Mouse (Mus musculus): Measurements from ENCODE around the gene Pqlc2. TPM values are rescaled to one million over a fixed set of nuclear protein-coding genes. Genes with fewer than 3 reads are reported as not detected.

The Pqlc2 gene
- 14.4 and 17.4 TPM in 2 replicates for polyA plus RNA-seq (2015; fragmentation: Nextera tagmentation; extraction: Ambion mirVana)

DNA sequence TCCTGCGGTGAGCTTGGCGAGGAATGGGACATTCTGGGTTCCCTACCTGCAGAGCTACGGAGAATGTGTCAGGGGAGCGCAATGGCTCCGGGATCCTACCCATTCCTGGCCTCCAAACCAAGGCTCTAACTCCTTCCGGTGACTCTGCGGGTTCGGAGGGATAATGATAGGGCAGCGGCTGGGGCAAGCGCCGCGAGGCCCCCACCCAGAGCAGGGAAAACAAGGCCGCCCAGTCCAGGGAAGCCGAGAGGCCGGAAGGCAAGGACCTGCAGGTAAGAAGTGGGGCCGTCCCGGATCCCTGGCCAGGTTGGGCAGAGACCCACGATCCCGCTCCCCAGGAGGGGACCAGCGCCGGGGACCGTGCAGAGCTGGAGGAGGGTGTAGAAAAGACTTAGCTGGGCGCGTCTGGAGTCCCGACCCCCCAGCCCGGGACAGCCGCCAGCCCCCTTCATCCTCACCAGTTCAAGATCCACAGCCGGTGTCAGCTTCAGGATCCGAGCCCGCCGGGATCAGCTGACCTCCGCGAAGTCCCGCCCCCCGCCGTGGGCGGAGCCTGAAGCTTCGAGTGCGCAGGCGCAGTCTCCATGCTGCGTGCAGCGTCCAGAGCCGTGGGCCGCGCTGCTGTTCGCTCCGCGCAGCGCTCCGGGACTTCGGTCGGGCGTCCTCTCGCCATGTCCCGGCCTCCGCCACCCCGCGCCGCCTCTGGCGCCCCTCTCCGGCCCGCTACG lies at the start of gene Pqlc2, which contains the start of gene Akr7a5:
Pqlc2 (minus strand) TSS at position 538 of the 728 bp plus-strand sequence.
Akr7a5 (plus strand) TSS at position 574 of the 728 bp plus-strand sequence.
- Histone ChIP-seq H3K4me2 (replicated peaks; ENCODE audit: low read depth, low read length) (peak within 1 kb of the TSS; percentile 94), H3K36me3 (ENCODE audit: insufficient read depth, low read length) (0 out of 2 replicates have a peak, but pooled peaks cover 6% of the 10 kb centered on the region), H3K9me3 (ENCODE audit: low read length) (no peaks in the 10 kb centered on the region), H3K4me1 (ENCODE audit: insufficient read depth, low read depth, low read length) (peaks cover 7% of the 10 kb centered on the region; the same call in 1 of the 2 replicates), H3K9ac (replicated peaks; ENCODE audit: low read depth) (peak within 1 kb of the TSS; percentile 75), H3K27ac (ENCODE audit: low read length) (peak within 1 kb of the TSS; percentile 69), H3K27me3 (replicated peaks; ENCODE audit: insufficient read depth, low read length) (no peaks in the 10 kb centered on the region), H3K4me3 (ENCODE audit: low read depth, low read length) (peak within 1 kb of the TSS; percentile 81)
- ATAC-seq: peak; percentile 93
- peak; percentile 95 for DNase-seq (ENCODE audit: low spot score)
- TF ChIP-seq EP300 (IDR thresholded peaks at IDR 0.05) (no peak), CTCF (IDR thresholded peaks at IDR 0.05) (peak; percentile 40)
- 2% methylated on average over 53 of the region's 63 CpGs for WGBS

- Histone ChIP-seq H3K9me3 (ENCODE audit: low read length) (no peaks in the 10 kb centered on the region), H3K9ac (replicated peaks; ENCODE audit: low read depth) (no peak overlapping the region), H3K36me3 (ENCODE audit: insufficient read depth, low read length) (peaks cover 30% of the 10 kb centered on the region), H3K4me3 (ENCODE audit: low read depth, low read length) (no peak overlapping the region), H3K4me2 (replicated peaks; ENCODE audit: low read depth, low read length) (no peak overlapping the region), H3K27ac (ENCODE audit: low read length) (no peak overlapping the region), H3K4me1 (ENCODE audit: insufficient read depth, low read depth, low read length) (peaks cover 4% of the 10 kb centered on the region; the same call in 1 of the 2 replicates), H3K27me3 (replicated peaks; ENCODE audit: insufficient read depth, low read length) (no peaks in the 10 kb centered on the region)
- DNase-seq (ENCODE audit: low spot score) (peak; percentile 38), ATAC-seq (peak; percentile 37)
- 62% methylated on average over 3 of the region's 3 CpGs for WGBS
- TF ChIP-seq CTCF (IDR thresholded peaks at IDR 0.05) (no peak), EP300 (IDR thresholded peaks at IDR 0.05) (no peak)
Measured at GRCm38 (mm10) chr4:139357211-139357610, 46.7 kb upstream of the Pqlc2 start.

GRCm38 (mm10) chr4:139352832-139353231 lies 42.3 kb upstream of the Pqlc2 start:
- Histone ChIP-seq H3K4me2 (replicated peaks; ENCODE audit: low read depth, low read length) (peak overlapping the region; percentile 84), H3K4me3 (ENCODE audit: low read depth, low read length) (peak overlapping the region; percentile 70), H3K9me3 (ENCODE audit: low read length) (no peaks in the 10 kb centered on the region), H3K9ac (replicated peaks; ENCODE audit: low read depth) (peak overlapping the region; percentile 85), H3K4me1 (ENCODE audit: insufficient read depth, low read depth, low read length) (peaks cover 13% of the 10 kb centered on the region), H3K27ac (ENCODE audit: low read length) (peak overlapping the region; percentile 95), H3K27me3 (replicated peaks; ENCODE audit: insufficient read depth, low read length) (no peaks in the 10 kb centered on the region), H3K36me3 (ENCODE audit: insufficient read depth, low read length) (no peaks in the 10 kb centered on the region)
- WGBS: under 1% methylated on average over 7 of the region's 7 CpGs
- DNase-seq (ENCODE audit: low spot score) (no peak), ATAC-seq (no peak)
- TF ChIP-seq CTCF (IDR thresholded peaks at IDR 0.05): no peak
- no peak for TF ChIP-seq EP300 (IDR thresholded peaks at IDR 0.05)

- Histone ChIP-seq H3K27me3 (replicated peaks; ENCODE audit: insufficient read depth, low read length) (no peaks in the 10 kb centered on the region), H3K9ac (replicated peaks; ENCODE audit: low read depth) (peak within 1 kb of the TSS; percentile 85), H3K4me3 (ENCODE audit: low read depth, low read length) (peak within 1 kb of the TSS; percentile 70), H3K27ac (ENCODE audit: low read length) (peak within 1 kb of the TSS; percentile 95), H3K36me3 (ENCODE audit: insufficient read depth, low read length) (no peaks in the 10 kb centered on the region), H3K4me1 (ENCODE audit: insufficient read depth, low read depth, low read length) (peaks cover 13% of the 10 kb centered on the region), H3K4me2 (replicated peaks; ENCODE audit: low read depth, low read length) (peak within 1 kb of the TSS; percentile 84), H3K9me3 (ENCODE audit: low read length) (no peaks in the 10 kb centered on the region)
- WGBS: 1% methylated on average over 56 of the region's 64 CpGs
- ATAC-seq (peak; percentile 96), DNase-seq (ENCODE audit: low spot score) (peak; percentile 93)
- no peak for TF ChIP-seq EP300 (IDR thresholded peaks at IDR 0.05)
- TF ChIP-seq CTCF (IDR thresholded peaks at IDR 0.05): no peak
Measured at GRCm38 (mm10) chr4:139351931-139352711, 41.6 kb upstream of the Pqlc2 start, which contains the start of the genes Mrto4, Emc1 and Ubr4. Gene Mrto4 (minus strand): TSS chr4:139352576. Gene Emc1 (plus strand): TSS chr4:139352587. Gene Ubr4 (plus strand): TSS chr4:139352609.

DNA sequence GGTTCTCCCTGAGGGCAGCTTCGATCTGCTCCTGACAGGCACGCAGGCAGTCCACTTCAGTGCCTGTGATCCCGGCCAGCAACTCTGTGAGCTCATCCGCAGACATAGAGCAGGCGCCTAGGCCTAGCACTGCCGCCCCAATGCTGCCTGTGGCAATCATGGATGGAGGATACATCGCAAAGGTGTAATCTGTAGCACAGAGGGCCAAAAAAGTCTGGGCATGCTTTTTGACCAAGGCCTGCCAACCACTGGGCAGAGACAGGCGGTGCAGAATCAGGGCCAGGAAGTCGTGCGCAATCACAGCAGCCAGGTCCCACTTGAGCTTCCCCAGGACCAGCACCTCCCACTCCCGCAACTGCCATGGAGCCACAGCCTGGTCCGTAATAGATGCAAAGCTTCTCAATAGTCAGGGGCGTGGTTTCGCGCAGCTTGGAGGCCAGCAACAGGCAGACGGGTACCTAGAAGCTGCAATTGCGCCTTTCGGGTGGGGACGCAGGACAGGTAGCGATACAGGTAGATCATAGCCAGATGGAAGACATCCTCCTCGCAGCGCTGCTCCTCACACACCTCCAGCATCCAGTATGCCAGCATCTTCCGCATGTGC lies 35.0 kb upstream of the Pqlc2 start:
- Histone ChIP-seq H3K4me1 (ENCODE audit: insufficient read depth, low read depth, low read length) (no peaks in the 10 kb centered on the region), H3K36me3 (ENCODE audit: insufficient read depth, low read length) (no peaks in the 10 kb centered on the region), H3K27ac (ENCODE audit: low read length) (no peak overlapping the region), H3K9ac (replicated peaks; ENCODE audit: low read depth) (no peak overlapping the region), H3K27me3 (replicated peaks; ENCODE audit: insufficient read depth, low read length) (no peaks in the 10 kb centered on the region), H3K9me3 (ENCODE audit: low read length) (no peaks in the 10 kb centered on the region), H3K4me3 (ENCODE audit: low read depth, low read length) (no peak overlapping the region), H3K4me2 (replicated peaks; ENCODE audit: low read depth, low read length) (no peak overlapping the region)
- DNase-seq (ENCODE audit: low spot score) (no peak), ATAC-seq (no peak)
- TF ChIP-seq EP300 (IDR thresholded peaks at IDR 0.05) (no peak), CTCF (IDR thresholded peaks at IDR 0.05) (no peak)
- WGBS: 84% methylated on average over 23 of the region's 23 CpGs

DNA sequence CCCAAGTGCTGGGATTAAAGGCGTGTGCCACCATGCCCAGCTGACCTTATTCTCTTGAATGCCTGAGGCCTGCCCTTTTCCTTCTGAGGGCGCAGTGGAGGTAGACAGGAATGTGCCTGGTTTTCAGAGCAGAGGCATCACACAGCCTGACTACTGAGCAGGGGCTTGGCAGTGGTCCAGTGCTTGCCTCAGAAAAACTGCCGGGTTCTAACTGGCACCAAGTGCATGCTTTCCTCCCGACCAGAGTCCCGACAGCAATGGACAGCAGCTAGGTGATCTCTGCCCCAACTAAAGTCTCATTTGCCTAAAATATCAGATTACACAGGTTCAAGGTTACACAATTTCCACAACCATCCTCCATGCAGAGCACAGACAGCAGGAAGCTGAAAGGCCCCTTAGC lies 33.2 kb upstream of the Pqlc2 start:
- no peak for DNase-seq (ENCODE audit: low spot score)
- H3K9ac ChIP-seq (replicated peaks; ENCODE audit: low read depth): no peak overlapping the region
- H3K36me3 ChIP-seq (ENCODE audit: insufficient read depth, low read length): no peaks in the 10 kb centered on the region
- H3K4me2 ChIP-seq (replicated peaks; ENCODE audit: low read depth, low read length): no peak overlapping the region
- TF ChIP-seq CTCF (IDR thresholded peaks at IDR 0.05) (no peak), EP300 (IDR thresholded peaks at IDR 0.05) (no peak)
- H3K4me1 ChIP-seq (ENCODE audit: insufficient read depth, low read depth, low read length): no peaks in the 10 kb centered on the region
- 54% methylated on average over 5 of the region's 5 CpGs for WGBS
- no peak overlapping the region for H3K4me3 ChIP-seq (ENCODE audit: low read depth, low read length)
- H3K27me3 ChIP-seq (replicated peaks; ENCODE audit: insufficient read depth, low read length): no peaks in the 10 kb centered on the region
- H3K9me3 ChIP-seq (ENCODE audit: low read length): no peaks in the 10 kb centered on the region
- H3K27ac ChIP-seq (ENCODE audit: low read length): no peak overlapping the region
- ATAC-seq: no peak
